Mouse (Mus musculus) embryonic fibroblast, embryonic 13.5 days (primary cell): ENCODE results near the gene Pitpnm2. TPM values are rescaled to one million over a fixed set of nuclear protein-coding genes. Genes with fewer than 3 reads are reported as not detected.

Source experiments
- H3K27ac ChIP-seq: 2 replicates; pipeline ENCODE4 v1.5.1; 2012; ENCODE audit warnings: low read length, control low read depth, inconsistent platforms; ENCODE audit not compliant: insufficient read depth
- H3K4me1 ChIP-seq: 2 replicates; pipeline ENCODE4 v1.6.1; 2011; ENCODE audit warnings: low read length; ENCODE audit not compliant: control insufficient read depth, insufficient read depth
- H3K4me3 ChIP-seq: 2 replicates; pipeline ENCODE4 v1.5.1; 2011; ENCODE audit warnings: mild to moderate bottlenecking, control low read depth, low read length; ENCODE audit not compliant: insufficient read depth
- CTCF ChIP-seq: IDR thresholded peaks from 2 replicates; pipeline ENCODE4 v1.5.1; 2011; ENCODE audit warnings: mild to moderate bottlenecking, control low read depth, low read length, moderate library complexity, borderline replicate concordance; ENCODE audit not compliant: insufficient read depth
- POLR2A ChIP-seq: IDR thresholded peaks from 2 replicates; pipeline ENCODE4 v1.6.1; 2011; ENCODE audit warnings: low read depth, mild to moderate bottlenecking, control low read depth, low read length, moderate library complexity
- polyA plus RNA-seq: library from polyadenylated mRNA; stranded (reverse); fragments of >200 nt; gene quantifications from 2 replicates; pipeline ENCODE4 v1.2.4, GENCODE M21; 2011; ENCODE audit warnings: low read depth; ENCODE audit not compliant: missing spikeins, insufficient read length

Pitpnm2 gene
- polyA plus RNA-seq, 1 experiment: 22.7 TPM

DNA sequence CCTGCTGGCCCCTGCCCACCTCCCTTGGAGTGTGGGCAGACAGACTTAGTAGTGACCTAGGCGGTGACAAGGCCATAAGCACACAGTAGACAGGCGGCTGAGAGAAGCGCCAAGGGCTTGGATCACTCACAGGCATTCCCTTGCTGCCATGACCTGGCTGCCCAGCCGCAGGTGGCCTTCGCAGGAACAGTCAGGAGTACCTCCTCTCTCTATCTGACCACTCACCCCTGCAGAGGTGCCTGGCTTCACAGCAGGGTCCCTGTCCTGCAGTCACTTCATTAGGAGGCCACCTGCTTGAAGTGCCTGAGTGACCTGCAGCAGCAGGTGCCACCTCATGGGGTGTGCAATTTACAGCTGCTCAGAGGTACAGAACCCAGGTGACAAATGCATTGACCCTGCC is 50.4 kb downstream of the Pitpnm2 start:
- TF ChIP-seq POLR2A: no peak
- no peak for TF ChIP-seq CTCF
- no peak overlapping the region for H3K27ac ChIP-seq

DNA sequence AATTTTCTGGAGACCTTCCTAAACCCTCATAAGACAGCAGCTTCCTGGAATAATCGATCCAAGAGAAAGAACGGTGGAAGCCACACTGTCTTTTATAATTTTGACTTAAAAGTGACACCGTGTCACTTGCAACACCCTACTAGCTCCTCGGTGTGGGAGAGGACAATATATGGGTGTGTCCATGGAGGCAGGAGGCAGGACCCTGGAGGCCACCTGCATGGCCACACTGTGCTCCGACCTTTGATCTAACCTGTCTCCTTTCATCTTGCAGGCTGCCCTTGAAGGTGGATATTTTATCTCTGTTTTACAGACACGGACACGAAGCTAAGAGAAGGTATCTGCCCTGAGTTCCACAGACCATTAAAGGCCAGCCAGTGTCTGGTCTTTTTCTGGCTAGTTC is 51.1 kb downstream of the Pitpnm2 start:
- TF ChIP-seq POLR2A (no peak), CTCF (no peak)
- H3K27ac ChIP-seq: no peak overlapping the region
- H3K4me3 ChIP-seq: no peak overlapping the region

More for the DNA sequence above, 50.4 kb downstream of the Pitpnm2 start:
- Histone ChIP-seq H3K4me3 (no peak overlapping the region), H3K4me1 (no peaks in the 10 kb centered on the region; the same call in 1 of the 2 replicates)

DNA sequence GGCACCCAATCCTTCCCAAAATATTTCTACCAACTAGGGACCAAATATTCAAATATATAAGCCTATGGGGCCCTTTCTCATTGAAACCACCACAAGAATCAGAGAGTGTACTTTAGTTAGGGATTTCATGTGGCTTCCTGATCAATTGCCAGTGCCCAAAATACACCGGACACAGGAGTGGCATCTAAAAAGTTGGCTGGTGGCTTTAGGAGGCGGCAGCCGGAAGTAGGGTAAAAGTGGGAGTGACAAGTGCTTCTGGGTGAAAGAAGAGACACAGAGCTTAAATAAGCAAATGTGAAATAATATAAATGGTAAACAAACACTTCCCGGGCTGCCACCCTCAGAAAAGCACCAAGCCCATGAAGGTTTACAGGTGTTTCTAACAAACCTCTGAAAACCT is 53.5 kb downstream of the Pitpnm2 start:
- H3K4me3 ChIP-seq: no peak overlapping the region
- no peaks in the 10 kb centered on the region for H3K4me1 ChIP-seq
- TF ChIP-seq POLR2A: no peak
- TF ChIP-seq CTCF: no peak
- H3K27ac ChIP-seq: no peak overlapping the region

More for the DNA sequence above, 51.1 kb downstream of the Pitpnm2 start:
- H3K4me1 ChIP-seq: no peaks in the 10 kb centered on the region

DNA sequence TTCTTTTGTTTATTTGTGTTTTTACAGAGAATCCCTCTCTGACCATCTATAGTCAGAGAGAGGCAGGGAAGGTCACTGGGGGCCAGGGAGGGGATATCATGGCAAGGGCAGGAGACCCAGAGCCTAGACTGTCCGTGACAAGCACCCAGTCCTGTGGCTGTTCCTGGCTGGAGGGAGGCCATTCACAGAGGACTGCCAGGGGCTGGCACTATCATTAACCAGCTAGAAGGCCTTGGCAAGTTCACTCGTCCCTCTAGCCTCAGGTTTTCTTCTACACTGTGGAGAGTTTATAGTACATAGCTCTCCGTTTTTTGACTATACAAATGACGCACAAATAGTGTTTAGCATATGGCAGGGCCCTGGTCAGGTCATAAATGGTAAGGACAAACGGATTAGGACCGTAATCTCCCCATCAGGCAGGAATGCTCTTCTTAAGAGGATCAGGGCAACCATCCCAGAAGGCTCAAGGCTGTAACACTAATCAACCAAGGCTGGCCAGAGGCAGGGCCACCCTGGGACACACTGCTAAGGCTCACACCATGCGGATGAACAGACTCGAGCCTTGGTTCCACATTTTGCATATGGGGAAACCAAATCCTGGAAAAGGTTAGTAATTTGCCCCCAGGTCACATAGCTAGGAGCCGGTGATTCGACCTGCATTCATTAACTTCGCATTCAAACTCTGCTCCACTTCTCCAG is 55.0 kb downstream of the Pitpnm2 start:
- no peak overlapping the region for H3K4me3 ChIP-seq
- H3K4me1 ChIP-seq: no peaks in the 10 kb centered on the region
- TF ChIP-seq POLR2A: no peak
- TF ChIP-seq CTCF: no peak
- no peak overlapping the region for H3K27ac ChIP-seq

DNA sequence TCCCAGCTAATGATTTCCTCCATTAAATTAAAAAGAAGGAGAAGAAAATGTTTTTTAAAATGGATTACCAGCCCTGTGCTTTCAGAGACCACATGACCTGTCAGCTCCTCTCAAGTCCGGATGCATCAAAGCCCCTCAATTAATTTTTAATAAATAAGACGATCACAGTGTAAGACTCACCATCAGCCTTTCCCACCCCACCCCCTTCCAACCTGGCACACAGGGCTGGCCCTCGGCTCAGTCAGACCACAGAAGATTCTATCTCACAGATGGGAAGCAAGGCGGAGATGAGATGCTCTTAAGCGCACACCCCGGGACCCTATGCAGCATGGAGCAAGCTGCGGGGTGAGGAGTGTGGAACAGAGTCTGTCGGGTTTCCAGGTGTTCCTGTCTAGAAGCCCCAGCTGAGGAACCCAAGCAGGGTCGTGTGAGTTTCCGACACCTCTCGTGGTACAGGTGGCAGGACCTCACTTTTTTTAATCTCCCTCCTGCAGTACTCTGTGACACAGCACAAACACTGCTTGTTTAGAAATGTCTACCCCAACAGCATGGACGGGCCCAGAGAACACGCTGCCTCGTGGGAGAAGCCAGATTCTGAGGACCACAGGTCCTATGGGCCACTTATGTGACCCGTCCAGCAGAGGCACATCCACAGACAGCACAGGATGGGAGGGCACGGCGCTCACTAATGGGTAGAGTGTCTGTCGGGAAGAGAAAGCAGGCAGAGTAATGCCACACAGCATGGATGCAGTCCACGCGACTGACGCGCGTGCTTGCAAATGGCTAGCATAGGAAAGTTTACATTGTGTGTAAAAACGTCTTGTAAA is 56.1 kb downstream of the Pitpnm2 start:
- no peak for TF ChIP-seq POLR2A
- TF ChIP-seq CTCF: no peak
- no peak overlapping the region for H3K4me3 ChIP-seq
- no peak overlapping the region for H3K27ac ChIP-seq
- H3K4me1 ChIP-seq: no peaks in the 10 kb centered on the region

DNA sequence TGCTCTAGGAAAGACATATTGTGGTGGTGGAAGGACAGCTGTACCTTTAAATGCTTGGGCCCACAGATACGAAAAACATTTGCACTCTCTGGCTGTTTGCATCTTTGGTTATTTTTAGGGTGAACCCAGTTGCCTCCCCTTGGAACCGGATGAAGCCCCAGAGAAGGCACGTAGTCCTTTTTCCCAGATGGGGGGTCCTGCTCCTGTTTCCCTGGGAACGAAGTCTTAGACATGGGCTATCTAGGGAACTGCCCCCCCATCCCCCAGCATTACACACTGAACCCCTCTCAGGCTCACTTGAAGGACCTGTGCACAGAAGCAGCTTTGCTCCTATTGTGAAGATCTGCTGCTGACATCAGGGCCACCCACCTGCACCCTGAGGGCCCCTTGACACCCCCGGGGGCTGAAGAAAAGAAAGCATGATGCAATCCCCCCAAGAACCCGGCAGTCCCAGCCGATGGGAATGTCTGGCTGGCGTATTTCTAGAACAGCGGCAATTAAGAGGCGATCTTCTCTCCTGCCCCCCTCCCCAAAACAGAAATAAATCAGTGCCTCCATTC is 56.8 kb downstream of the Pitpnm2 start:
- Histone ChIP-seq H3K4me3 (no peak overlapping the region), H3K27ac (no peak overlapping the region), H3K4me1 (no peaks in the 10 kb centered on the region)
- TF ChIP-seq CTCF (no peak), POLR2A (no peak)

DNA sequence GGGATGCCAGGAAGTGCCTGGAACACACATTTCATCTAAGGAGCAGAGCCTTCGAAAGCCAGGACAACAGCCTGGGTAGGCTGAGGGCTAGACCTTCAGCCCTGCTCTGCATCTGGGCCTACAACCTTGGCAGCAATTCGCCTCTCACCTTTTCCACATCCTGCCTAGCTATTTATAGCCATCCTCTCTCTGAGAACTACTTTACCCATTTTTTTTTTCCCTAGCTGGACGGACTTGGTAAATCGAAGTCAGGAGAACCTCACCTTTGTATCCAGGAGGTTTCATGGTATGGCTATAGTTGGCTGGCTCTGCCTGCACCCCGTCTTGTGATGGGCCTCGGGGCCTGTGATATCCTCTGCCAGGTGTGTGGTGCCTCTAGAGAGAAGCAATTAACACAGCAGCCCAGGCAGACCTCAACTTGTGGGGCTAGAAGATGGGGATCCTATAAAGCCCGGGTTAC is 57.3 kb downstream of the Pitpnm2 start:
- TF ChIP-seq POLR2A: no peak
- TF ChIP-seq CTCF: no peak
- Histone ChIP-seq H3K4me3 (no peak overlapping the region), H3K4me1 (peaks cover under 1% of the 10 kb centered on the region; the same call in 1 of the 2 replicates), H3K27ac (no peak overlapping the region)

DNA sequence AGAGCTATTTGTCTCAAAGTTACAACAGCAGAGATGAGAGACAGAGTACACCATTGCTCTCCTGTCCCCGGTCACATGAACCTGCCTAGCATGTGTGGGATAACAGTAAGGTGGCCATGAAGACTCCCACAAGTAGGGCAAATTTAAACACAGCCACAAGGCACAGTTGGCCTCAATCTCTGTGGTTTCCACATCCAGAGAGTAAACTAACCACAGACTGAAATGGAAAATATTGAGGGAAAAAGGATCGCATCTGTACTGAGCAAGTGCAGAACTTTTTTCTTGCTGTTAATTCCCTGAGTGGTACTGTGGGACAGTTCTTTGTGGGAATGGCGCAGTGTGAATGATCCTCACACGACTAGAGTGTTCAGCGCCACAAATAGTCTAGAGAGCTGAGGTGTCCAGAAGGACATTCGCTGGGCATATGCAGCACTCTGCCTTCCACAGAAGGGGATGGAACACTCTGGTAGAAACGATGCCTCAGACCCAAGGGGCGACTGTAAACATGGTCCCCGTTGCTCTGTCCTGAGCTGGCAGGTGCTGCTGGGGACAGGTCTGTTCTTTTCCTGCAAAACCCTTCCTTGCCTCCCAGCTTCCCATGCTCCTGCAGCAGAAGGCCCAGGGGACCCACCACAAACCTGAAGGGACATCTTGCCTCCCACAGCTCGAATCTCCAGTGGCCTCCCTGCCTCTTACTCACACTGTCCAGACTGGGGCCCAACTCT is 59.3 kb downstream of the Pitpnm2 start:
- TF ChIP-seq CTCF (no peak), POLR2A (no peak)
- H3K4me3 ChIP-seq: no peak overlapping the region
- H3K4me1 ChIP-seq: peaks cover 2% of the 10 kb centered on the region; the same call in 1 of the 2 replicates
- H3K27ac ChIP-seq: no peak overlapping the region

DNA sequence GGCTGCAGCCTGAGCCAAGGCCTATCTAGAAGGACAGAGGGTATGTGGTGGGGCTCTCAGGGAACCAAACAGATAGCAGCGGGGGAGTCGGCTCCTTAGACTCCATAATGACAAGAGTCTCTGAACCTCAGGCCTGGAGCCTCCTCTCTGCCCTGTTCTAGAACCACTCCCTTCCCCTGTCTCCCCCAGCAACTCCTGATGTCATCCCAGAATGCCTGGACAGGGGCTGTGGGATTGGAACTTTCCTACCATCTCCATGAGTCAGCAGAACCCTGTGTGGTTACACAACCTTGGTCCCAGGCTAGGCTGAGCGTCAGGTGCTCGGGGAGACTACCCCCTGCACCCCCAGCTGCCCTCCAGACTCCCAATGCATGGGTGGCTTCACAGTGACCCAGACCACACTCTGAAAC is 60.0 kb downstream of the Pitpnm2 start:
- H3K4me1 ChIP-seq: peaks cover 2% of the 10 kb centered on the region; the same call in 1 of the 2 replicates
- no peak for TF ChIP-seq POLR2A
- no peak for TF ChIP-seq CTCF
- H3K27ac ChIP-seq: no peak overlapping the region

More for the DNA sequence above, 60.0 kb downstream of the Pitpnm2 start:
- H3K4me3 ChIP-seq: no peak overlapping the region
